Mouse (Mus musculus): Measurements from ENCODE around the gene Hspb9.

The Hspb9 gene

GRCm38 (mm10) chr11:100759611-100760233 lies 46.1 kb downstream of the Hspb9 start, which contains the start of gene Kcnh4:
TSS of gene Kcnh4 (minus strand) at chr11:100759942.
- DNase-seq (ENCODE audit: low read depth, low spot score), result peak; percentile 94

- peak; percentile 91 for DNase-seq (ENCODE audit: low read depth, low spot score)
Observed at GRCm38 (mm10) chr11:100761547-100762045, 47.9 kb downstream of the Hspb9 start.

GRCm38 (mm10) chr11:100762831-100763230 lies 49.2 kb downstream of the Hspb9 start, which contains the start of gene Hcrt:
TSS of gene Hcrt (minus strand) at chr11:100762931.
- no peak for DNase-seq (ENCODE audit: low read depth, low spot score)
